Mouse (Mus musculus) gastrocnemius, postnatal 10 days (tissue): Measurements from ENCODE around the gene Smim23. TPM values are rescaled to one million over a fixed set of nuclear protein-coding genes. Genes with fewer than 3 reads are reported as not detected.

ENCODE experiments used
- DNase-seq: peaks from one replicate; pipeline ENCODE4 v3.0.0; 2021; ENCODE audit warnings: mixed read lengths
- total RNA-seq, 2 experiments: library from RNA; stranded (reverse); gene quantifications; 2 replicates each; pipeline ENCODE4 v1.2.3; 2021

The Smim23 gene
- total RNA-seq, 2 experiments from 2014 or later, result not detected

DNA sequence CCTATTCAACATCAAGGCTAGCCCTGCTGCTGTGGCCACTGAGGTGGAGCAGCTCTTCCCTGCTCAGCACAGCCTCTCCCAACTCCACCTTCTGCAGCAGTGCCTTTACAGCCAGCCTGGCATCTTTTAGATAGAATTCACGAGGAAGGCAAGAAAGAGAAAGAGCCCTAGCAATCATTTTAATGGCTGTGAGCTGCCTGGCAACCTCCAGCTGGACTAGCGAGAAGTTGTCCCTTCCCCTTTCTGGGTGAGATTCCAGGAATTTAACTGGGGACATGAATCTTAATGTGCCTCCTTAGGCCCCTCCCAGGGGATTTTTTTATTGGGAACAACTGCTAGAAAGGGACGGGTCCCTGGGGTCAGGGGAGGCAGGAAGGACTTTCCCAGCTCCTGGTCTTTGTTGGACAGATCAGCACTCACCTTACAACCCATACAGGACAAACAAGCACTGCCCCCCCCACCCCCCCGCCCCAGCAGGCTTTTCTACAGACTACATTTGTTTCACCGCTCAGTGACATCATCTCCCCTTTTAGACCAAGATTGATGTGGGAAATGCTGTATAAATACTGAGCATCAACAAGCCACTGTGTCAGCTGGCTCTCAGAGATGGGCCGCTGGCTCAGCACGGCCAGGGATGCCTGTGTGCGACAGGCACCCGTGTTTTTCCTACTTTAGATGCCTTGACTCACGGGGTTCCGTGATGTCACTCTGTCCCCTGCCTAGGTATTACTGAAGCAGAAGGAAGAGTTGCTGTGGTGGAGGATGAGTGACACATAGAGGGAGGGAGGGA, 43.5 kb downstream of the Smim23 start:
- no peak for DNase-seq

DNA sequence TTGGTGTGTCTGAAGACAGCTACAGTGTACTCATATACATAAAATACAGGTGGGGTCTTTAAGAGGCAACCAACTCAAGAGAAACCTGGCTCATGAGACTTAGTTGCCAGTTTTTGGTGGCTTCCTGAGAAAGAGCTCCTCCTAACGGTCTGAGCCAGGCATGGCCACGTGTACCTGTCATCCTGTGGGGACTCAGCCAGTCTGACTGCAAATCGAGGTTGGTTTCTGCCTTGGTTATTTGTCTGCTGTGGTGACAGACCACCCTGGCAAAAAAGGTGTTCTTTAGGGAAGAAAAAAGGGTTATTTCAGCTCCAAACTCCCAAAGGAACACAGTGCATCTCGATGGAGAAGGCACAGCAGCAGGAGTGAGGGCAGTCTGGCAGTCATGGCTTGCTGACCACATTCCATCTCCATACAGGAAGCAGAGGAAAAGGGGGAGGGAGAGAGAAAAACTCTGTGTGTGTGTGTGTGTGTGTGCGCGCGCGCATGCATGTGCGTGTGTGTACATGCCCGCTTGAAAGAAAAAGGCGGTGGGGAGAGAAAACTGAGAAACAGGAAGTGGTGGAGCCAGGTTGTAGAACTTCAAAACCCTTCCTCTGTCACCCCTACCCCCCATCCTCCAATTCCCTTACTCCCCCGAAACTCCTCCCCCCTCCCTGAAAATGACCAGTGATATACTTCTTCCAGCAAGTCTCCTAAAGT, 55.6 kb downstream of the Smim23 start:
- no peak for DNase-seq

Other genes with a start within 250 kb of the Smim23 start
- gene Fbxw11, start 181.9 kb downstream of the Smim23 start, total RNA-seq, result 10 to 100 TPM; 51.7 to 56.8 TPM